ENCODE assay signal across 8 mouse cellular contexts in the genomic region with DNA sequence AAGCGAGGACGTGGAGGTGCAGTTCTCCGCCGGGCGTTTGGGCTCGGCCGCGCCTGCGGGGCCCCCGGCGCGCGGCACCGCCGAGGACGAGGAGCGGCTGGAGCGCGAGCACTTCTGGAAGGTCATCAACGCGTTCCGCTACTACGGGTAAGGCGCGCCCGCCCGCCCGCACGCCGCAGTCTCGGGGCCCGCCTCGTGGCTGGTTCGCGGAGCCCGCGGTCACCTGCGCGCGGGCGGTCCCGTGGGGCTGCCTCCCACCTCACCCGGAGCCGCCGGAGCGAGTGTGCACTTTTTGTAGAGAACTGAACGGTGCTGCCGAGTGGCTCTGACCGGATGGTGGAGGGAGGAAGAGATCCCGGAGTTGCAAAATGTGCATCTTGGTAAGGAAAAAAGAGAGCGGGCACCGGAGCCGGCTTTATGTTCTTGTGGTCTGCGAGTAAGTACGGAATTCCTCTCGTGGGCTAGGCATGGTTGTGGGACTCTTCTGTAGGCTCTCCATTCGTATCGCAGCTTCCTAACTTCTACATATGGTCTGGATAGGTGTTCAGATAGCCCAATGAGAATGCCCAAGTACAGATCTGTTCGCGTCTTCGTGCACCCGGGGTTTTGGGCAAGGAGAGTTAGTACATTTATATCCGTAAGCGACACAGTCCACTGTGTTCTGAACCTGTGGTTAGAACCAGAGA. TPM values are rescaled to one million over a fixed set of nuclear protein-coding genes. Genes with fewer than 3 reads are reported as not detected.
DNase-seq lines count a peak whose midpoint lies in the region; ATAC-seq and TF ChIP-seq lines count a peak whose summit lies in the region.

No protein-coding gene starts in this region.

- peak overlapping the region; percentile 81 for H3K27ac ChIP-seq in limb, embryonic 14.5 days (replicated peaks; ENCODE audit: low read depth, low read length)
- H3K27ac ChIP-seq in stomach, embryonic 15.5 days: peak overlapping the region; percentile 91

- DNase-seq in ovary, postnatal 10 days (ENCODE audit: low spot score): peak; percentile 29
- DNase-seq in ovary, adult 18-20 months (ENCODE audit: low spot score): no peak
- peak; percentile 40 for DNase-seq in gastrocnemius, postnatal 25 days
- peak; percentile 47 for DNase-seq in kidney, adult 9 months
- no peak for DNase-seq in limb, embryonic 14.5 days (ENCODE audit: low spot score)

- no peak; the same call in 1 of the 2 replicates for TF ChIP-seq POLR2A in limb, embryonic 14.5 days (IDR thresholded peaks at IDR 0.05; ENCODE audit: borderline replicate concordance, extremely low read depth, insufficient read depth, insufficient read length)

- WGBS in limb, embryonic 14.5 days: under 1% methylated on average over 42 of the region's 64 CpGs
- under 1% methylated on average over 62 of the region's 64 CpGs for WGBS in stomach, embryonic 15.5 days

- peak overlapping the region; percentile 88 for H3K9ac ChIP-seq in limb, embryonic 14.5 days (ENCODE audit: low read depth, low read length, severe bottlenecking)
- H3K9ac ChIP-seq in stomach, embryonic 15.5 days: peak overlapping the region; percentile 71; the same call in 1 of the 2 replicates

- peak; percentile 24 for ATAC-seq in common myeloid progenitor, adult 5-6 weeks (replicated peaks; ENCODE audit: low read depth, poor library complexity, severe bottlenecking)
- peak; percentile 54 for ATAC-seq in limb, embryonic 14.5 days (ENCODE audit: low FRiP score, low read depth)
- ATAC-seq in monocyte, adult 5-6 weeks (replicated peaks; ENCODE audit: insufficient number of reproducible peaks, low FRiP score, low TSS enrichment, poor library complexity, severe bottlenecking): 0 out of 2 replicates have a peak, but pooled peaks have one; percentile 11
- ATAC-seq in stomach, embryonic 15.5 days (ENCODE audit: insufficient read depth, low FRiP score, low read depth): peak; percentile 66

- H3K9me3 ChIP-seq in limb, embryonic 14.5 days (ENCODE audit: control insufficient read depth, low read length): no peaks in the 10 kb centered on the region
- no peaks in the 10 kb centered on the region for H3K9me3 ChIP-seq in stomach, embryonic 15.5 days

- H3K27me3 ChIP-seq in limb, embryonic 14.5 days (ENCODE audit: control insufficient read depth, insufficient read depth, low read length): no peaks in the 10 kb centered on the region
- no peaks in the 10 kb centered on the region for H3K27me3 ChIP-seq in stomach, embryonic 15.5 days (replicated peaks)

- no peaks in the 10 kb centered on the region for H3K36me3 ChIP-seq in limb, embryonic 14.5 days (ENCODE audit: control insufficient read depth, insufficient read depth, low read length)
- no peaks in the 10 kb centered on the region for H3K36me3 ChIP-seq in stomach, embryonic 15.5 days

- peaks cover 19% of the 10 kb centered on the region for H3K4me1 ChIP-seq in limb, embryonic 14.5 days (ENCODE audit: control insufficient read depth, insufficient read depth, low read length)
- peaks cover 18% of the 10 kb centered on the region; the same call in 1 of the 2 replicates for H3K4me1 ChIP-seq in stomach, embryonic 15.5 days

- H3K4me3 ChIP-seq in limb, embryonic 14.5 days (replicated peaks; ENCODE audit: low read length): peak overlapping the region; percentile 79
- H3K4me3 ChIP-seq in stomach, embryonic 15.5 days (replicated peaks): peak overlapping the region; percentile 86

- peak overlapping the region; percentile 75 for H3K4me2 ChIP-seq in limb, embryonic 14.5 days (replicated peaks; ENCODE audit: low read depth, low read length, severe bottlenecking)
- H3K4me2 ChIP-seq in stomach, embryonic 15.5 days: peak overlapping the region; percentile 69

RNA-seq across cellular contexts. Expression of a gene that starts 0.6 kb away (rescaled TPM):
- total RNA-seq in common myeloid progenitor, adult 5-6 weeks (2017): 37.3 and 44.7 TPM in 2 replicates
- total RNA-seq in gastrocnemius, postnatal 25 days (2021): 100 to 1,000 TPM in 1 of 2 experiments, 10 to 100 TPM in 1; 93.9 to 131 TPM
- 15.5 and 17.2 TPM in 2 replicates for polyA plus RNA-seq in limb, embryonic 14.5 days (2012; rRNA removed)
- 39.7 and 46.5 TPM in 2 replicates for polyA plus RNA-seq in limb, embryonic 14.5 days (2014; fragmentation: Nextera tagmentation; extraction: Ambion mirVana)
- total RNA-seq in monocyte, adult 5-6 weeks (2017): 6.6 to 20.4 TPM (median 15.4 TPM) in 3 replicates
- 24.0 and 26.9 TPM in 2 replicates for polyA plus RNA-seq in stomach, embryonic 15.5 days (2015; fragmentation: Nextera tagmentation; extraction: Ambion mirVana)

RNA-seq across cellular contexts. Expression of a gene that starts 39.4 kb away (rescaled TPM):
- 4.0 and 7.6 TPM in 2 replicates for total RNA-seq in common myeloid progenitor, adult 5-6 weeks (2017)
- total RNA-seq in gastrocnemius, postnatal 25 days (2021): 1 to 10 TPM; 2.2 to 2.7 TPM
- 13.6 and 15.8 TPM in 2 replicates for polyA plus RNA-seq in limb, embryonic 14.5 days (2012; rRNA removed)
- 12.4 TPM in 2 replicates for polyA plus RNA-seq in limb, embryonic 14.5 days (2014; fragmentation: Nextera tagmentation; extraction: Ambion mirVana)
- total RNA-seq in monocyte, adult 5-6 weeks (2017): 7.0 to 19.9 TPM (median 7.7 TPM) in 3 replicates
- polyA plus RNA-seq in stomach, embryonic 15.5 days (2015; fragmentation: Nextera tagmentation; extraction: Ambion mirVana): 13.4 and 14.6 TPM in 2 replicates

RNA-seq across cellular contexts. Expression of a gene that starts 39.6 kb away (rescaled TPM):
- total RNA-seq in common myeloid progenitor, adult 5-6 weeks (2017): 99.8 and 109 TPM in 2 replicates
- 10 to 100 TPM; 19.1 to 26.4 TPM for total RNA-seq in gastrocnemius, postnatal 25 days (2021)
- polyA plus RNA-seq in limb, embryonic 14.5 days (2012; rRNA removed): 40.2 and 51.6 TPM in 2 replicates
- polyA plus RNA-seq in limb, embryonic 14.5 days (2014; fragmentation: Nextera tagmentation; extraction: Ambion mirVana): 99.1 and 108 TPM in 2 replicates
- total RNA-seq in monocyte, adult 5-6 weeks (2017): 458 to 713 TPM (median 609 TPM) in 3 replicates
- 95.9 and 97.4 TPM in 2 replicates for polyA plus RNA-seq in stomach, embryonic 15.5 days (2015; fragmentation: Nextera tagmentation; extraction: Ambion mirVana)

RNA-seq across cellular contexts. Expression of a gene that starts 41.8 kb away (rescaled TPM):
- 21.9 and 27.0 TPM in 2 replicates for total RNA-seq in common myeloid progenitor, adult 5-6 weeks (2017)
- total RNA-seq in gastrocnemius, postnatal 25 days (2021): 1 to 10 TPM; 3.5 to 3.6 TPM
- polyA plus RNA-seq in limb, embryonic 14.5 days (2012; rRNA removed): 24.8 and 28.9 TPM in 2 replicates
- polyA plus RNA-seq in limb, embryonic 14.5 days (2014; fragmentation: Nextera tagmentation; extraction: Ambion mirVana): 25.8 and 26.7 TPM in 2 replicates
- total RNA-seq in monocyte, adult 5-6 weeks (2017): 8.4 to 15.0 TPM (median 11.8 TPM) in 3 replicates
- 29.1 and 32.3 TPM in 2 replicates for polyA plus RNA-seq in stomach, embryonic 15.5 days (2015; fragmentation: Nextera tagmentation; extraction: Ambion mirVana)

Comparison
In these comparisons a context has a peak if more than half of its experiments do, and no peak if none do; other contexts are left out.
1. DNase-seq: peak in ovary, postnatal 10 days (single experiment), gastrocnemius, postnatal 25 days (single experiment) and kidney, adult 9 months (single experiment); none in ovary, adult 18-20 months (single experiment) and limb, embryonic 14.5 days (single experiment).
2. ATAC-seq: peak in every context shown above with its lines; median percentile 66 in stomach, embryonic 15.5 days; 54 in limb, embryonic 14.5 days; 24 in common myeloid progenitor, adult 5-6 weeks; 11 in monocyte, adult 5-6 weeks.